In the genomic region with DNA sequence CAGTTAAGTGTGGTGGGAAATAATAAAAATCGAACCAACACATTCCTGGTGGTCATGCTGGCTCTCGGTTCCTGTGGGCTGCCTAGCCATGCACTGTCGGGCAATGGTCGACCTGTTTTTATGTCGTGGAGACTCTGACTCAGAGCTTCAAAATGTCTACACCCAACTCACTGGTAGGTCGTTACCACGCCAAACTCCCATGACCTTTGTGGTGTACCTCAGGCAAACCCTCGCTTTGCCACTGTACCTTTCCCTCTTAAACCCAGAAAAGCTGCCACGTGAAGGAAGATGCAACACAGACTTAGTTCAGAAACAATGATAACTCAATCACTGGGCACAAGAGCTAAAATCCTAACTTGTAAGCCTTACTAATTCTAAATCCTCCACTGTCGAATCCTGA, we compare ENCODE assay signal across 16 mouse cellular contexts.
"Had no signal": no experiment of that assay in that cellular context is flagged by ENCODE, and none has a peak within 500 bp of the region (broad histone marks: within the 10 kb centered on the region; RNA-seq: fewer than 3 reads in every experiment).

No protein-coding gene starts in this region.

- H3K27ac ChIP-seq: liver, embryonic 13.5 days; neural tube, embryonic 12.5 days; neural tube, embryonic 15.5 days; stomach, postnatal 0 days had no signal

- H3K36me3 ChIP-seq: liver, embryonic 13.5 days had no signal

- H3K4me3 ChIP-seq: liver, embryonic 13.5 days; neural tube, embryonic 12.5 days; neural tube, embryonic 15.5 days had no signal

- H3K27me3 ChIP-seq: liver, embryonic 13.5 days; neural tube, embryonic 12.5 days; neural tube, embryonic 15.5 days had no signal

- H3K9ac ChIP-seq: liver, embryonic 13.5 days; neural tube, embryonic 12.5 days; neural tube, embryonic 15.5 days had no signal

- H3K9me3 ChIP-seq: liver, embryonic 13.5 days; neural tube, embryonic 12.5 days; neural tube, embryonic 15.5 days had no signal

- DNase-seq: kidney, adult 8-10 months; kidney, postnatal 14 days; kidney, postnatal 4 days; liver, embryonic 13.5 days; lung, adult 2 months; lung, postnatal 14 days; lung, postnatal 4 days; midbrain, embryonic 14.5 days; right cerebral cortex, adult 18-20 months; right cerebral cortex, postnatal 14 days; right cerebral cortex, postnatal 4 days; thymus, postnatal 25 days had no signal

- H3K4me2 ChIP-seq: liver, embryonic 13.5 days; midbrain, embryonic 11.5 days; neural tube, embryonic 12.5 days; neural tube, embryonic 15.5 days had no signal

- H3K4me1 ChIP-seq: liver, embryonic 13.5 days; neural tube, embryonic 12.5 days; neural tube, embryonic 15.5 days had no signal
